Mouse (Mus musculus) forelimb bud, embryonic 11.5 days (tissue): ENCODE measurements around the gene Olfr1251.
"Not testable (repeated sequence)": the region's sequence is repeated elsewhere in the genome, so short reads cannot be mapped to it uniquely, and the experiment has no call there.

Source experiments
- DNase-seq: peaks from one replicate; pipeline ENCODE4 v3.0.0-alpha.2; 2012; ENCODE audit warnings: low read depth, low spot score

Olfr1251 gene

DNA sequence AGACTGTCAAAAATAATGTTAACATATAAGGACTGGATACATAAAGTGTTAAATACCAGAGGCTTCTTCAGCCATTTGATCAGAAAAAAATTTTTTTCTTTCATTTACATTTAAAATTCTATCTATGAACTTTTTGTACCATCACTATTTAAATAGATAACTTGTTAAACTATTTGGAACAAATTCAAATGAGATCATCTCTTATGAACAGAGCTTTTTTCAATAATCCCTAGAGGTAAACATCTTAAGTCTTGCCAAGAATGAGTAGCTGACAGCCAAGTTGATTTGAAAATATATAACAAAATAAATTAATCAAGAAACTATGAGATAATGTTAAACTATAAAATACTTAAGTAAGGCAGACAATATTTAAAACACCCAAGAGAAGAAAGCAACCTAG is at the start of gene Olfr1251:
Olfr1251 (minus strand) TSS at position 101 of the 400 bp plus-strand sequence.
- no peak for DNase-seq

DNA sequence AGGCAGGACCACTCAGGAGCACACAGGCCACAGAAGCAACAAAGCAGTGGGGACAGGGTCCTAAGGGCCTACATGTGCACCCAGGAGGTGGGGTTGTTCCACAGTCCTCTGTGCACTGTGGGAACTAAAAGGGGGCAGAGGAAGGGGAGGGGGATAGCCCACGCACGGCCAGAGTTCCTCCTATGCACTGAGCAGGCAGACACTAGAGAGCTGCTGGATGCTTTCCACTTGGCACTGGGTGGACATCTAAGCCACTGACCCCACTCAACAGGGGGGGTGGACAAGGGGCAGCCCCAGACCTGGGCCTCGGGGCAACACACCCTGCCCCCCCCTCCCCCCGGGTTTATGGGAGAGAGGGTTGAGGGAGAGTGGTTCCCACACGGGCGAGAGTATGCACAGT is 20.2 kb upstream of the Olfr1251 start:
- no peak for DNase-seq

DNA sequence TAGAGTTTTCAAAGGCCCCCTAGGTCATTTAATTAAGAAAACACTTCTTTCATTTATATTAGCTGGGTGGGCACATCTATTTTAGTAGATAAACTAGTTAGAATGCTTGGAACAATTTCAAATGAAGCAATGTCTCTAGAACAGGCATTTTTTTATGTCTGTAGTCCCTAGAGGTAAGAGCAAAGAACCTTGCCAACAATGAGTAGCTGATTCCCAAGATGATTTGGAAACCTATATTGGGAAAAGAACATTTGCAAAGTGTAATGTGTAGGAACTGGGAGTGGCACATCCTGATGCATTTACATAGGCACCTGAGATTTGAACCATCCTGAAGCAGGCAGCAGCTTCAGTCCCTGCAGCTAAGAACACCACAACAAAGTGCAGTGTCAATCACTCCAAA is 10.4 kb downstream of the Olfr1251 start, which contains the start of gene Olfr1250:
Olfr1250 (minus strand) TSS at position 101 of the 400 bp plus-strand sequence.
- no peak for DNase-seq

DNA sequence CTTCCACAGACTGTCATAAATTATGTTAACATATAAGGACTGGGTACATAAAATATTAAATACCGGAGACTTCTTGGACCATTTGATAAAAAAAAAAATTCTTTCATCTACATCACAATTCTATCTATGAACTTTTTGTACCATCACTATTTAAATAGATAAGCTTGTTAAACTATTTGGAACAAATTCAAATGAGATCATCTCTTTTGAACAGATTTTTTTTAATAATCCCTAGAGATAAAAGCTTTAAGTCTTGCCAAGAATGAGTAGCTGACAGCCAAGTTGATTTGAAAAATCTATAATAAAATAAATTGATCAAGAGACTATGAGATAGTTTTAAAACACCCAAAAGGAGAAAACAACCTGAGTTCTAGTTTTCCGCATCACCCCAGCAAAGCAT is 36.9 kb downstream of the Olfr1251 start, which contains the start of gene Olfr1249:
Olfr1249 (minus strand) TSS at position 101 of the 400 bp plus-strand sequence.
- no peak for DNase-seq

DNA sequence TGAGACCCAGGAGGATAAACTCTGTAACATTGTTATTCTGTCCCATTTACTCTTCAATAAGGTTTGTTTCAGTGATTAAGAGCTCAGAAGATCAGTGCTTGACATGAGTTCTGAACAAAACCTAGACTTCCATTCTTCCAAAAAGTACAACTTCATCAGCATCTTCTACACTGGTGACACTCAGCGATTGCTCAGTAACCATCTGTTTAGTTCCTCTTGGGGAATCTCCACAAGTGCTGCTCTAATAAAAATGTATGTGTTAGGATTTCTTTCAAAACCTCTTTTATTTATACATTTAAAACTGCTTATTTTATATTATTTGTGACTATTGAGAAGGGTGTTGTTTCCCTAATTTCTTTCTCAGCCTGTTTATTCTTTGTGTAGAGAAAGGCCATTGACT is 53.6 kb downstream of the Olfr1251 start, which contains the start of gene Olfr1248:
Olfr1248 (minus strand) TSS at position 101 of the 400 bp plus-strand sequence.
- DNase-seq: not testable (repeated sequence)
